Mouse (Mus musculus) embryonic facial prominence, embryonic 14.5 days (tissue): ENCODE data around the gene Fam114a1. TPM values are rescaled to one million over a fixed set of nuclear protein-coding genes. Genes with fewer than 3 reads are reported as not detected.

Experiments
- ATAC-seq: fragments of 200-750 bp; cut with Nextera tagmentation; 2 replicates; pipeline ENCODE4 v1.8.0; 2017; ENCODE audit warnings: low read depth, moderate number of reproducible peaks, moderate TSS enrichment
- DNase-seq: peaks from one replicate; pipeline ENCODE4 v3.0.0-alpha.2; 2015; ENCODE audit warnings: low spot score
- H3K27ac ChIP-seq: fragments of 300-500 bp; sonication (generic); replicated peaks from 2 replicates; pipeline ENCODE4 v1.5.1; 2014; ENCODE audit warnings: low read depth, mild to moderate bottlenecking, low read length, moderate library complexity
- H3K27me3 ChIP-seq: fragments of 300-500 bp; sonication (generic); replicated peaks from 2 replicates; pipeline ENCODE4 v1.6.1; 2014; ENCODE audit warnings: low read length; ENCODE audit not compliant: control insufficient read depth, insufficient read depth
- H3K36me3 ChIP-seq: fragments of 300-500 bp; sonication (generic); 2 replicates; pipeline ENCODE4 v1.6.1; 2014; ENCODE audit warnings: low read length, mixed read lengths; ENCODE audit not compliant: control insufficient read depth, insufficient read depth
- H3K4me1 ChIP-seq: fragments of 300-500 bp; sonication (generic); 2 replicates; pipeline ENCODE4 v1.6.1; 2014; ENCODE audit warnings: antibody characterized with exemption, low read length; ENCODE audit not compliant: control insufficient read depth, insufficient read depth
- H3K4me2 ChIP-seq: fragments of 300-500 bp; sonication (generic); 2 replicates; pipeline ENCODE4 v1.6.1; 2014; ENCODE audit warnings: low read depth, mild to moderate bottlenecking, low read length, moderate library complexity, mixed read lengths
- H3K4me3 ChIP-seq: fragments of 300-500 bp; sonication (generic); 2 replicates; pipeline ENCODE4 v1.5.1; 2014; ENCODE audit warnings: low read depth, mild to moderate bottlenecking, low read length
- H3K9ac ChIP-seq: fragments of 300-500 bp; sonication (generic); 2 replicates; pipeline ENCODE4 v1.6.1; 2014; ENCODE audit warnings: low read depth, mild to moderate bottlenecking, low read length, moderate library complexity, mixed read lengths
- H3K9me3 ChIP-seq: fragments of 300-500 bp; sonication (generic); 2 replicates; pipeline ENCODE4 v1.6.1; 2016; ENCODE audit warnings: low read length; ENCODE audit not compliant: control insufficient read depth
- WGBS: fragments of 180-500 bp; shearing (Covaris S2); extraction: QIAGEN DNeasy Blood & Tissue Kit; methylation state at CpG from one replicate; pipeline ENCODE4 v1.1.7; 2014; 5-methylcytosine and 5-hydroxymethylcytosine counted together
- polyA plus RNA-seq: library from polyadenylated mRNA; unstranded; fragments of >200 nt; fragmentation: Nextera tagmentation; extraction: Ambion mirVana; gene quantifications from 2 replicates; pipeline ENCODE4 v1.2.1, GENCODE M21; 2014

The Fam114a1 gene
- polyA plus RNA-seq, 1 experiment from 2014 or later, result 60.6 TPM

GRCm38 (mm10) chr5:65057596-65057995 lies 87.7 kb downstream of the Fam114a1 start:
- no peak overlapping the region for H3K9ac ChIP-seq
- H3K27ac ChIP-seq, result no peak overlapping the region
- H3K4me1 ChIP-seq, result no peaks in the 10 kb centered on the region
- no peaks in the 10 kb centered on the region for H3K36me3 ChIP-seq
- DNase-seq (no peak), ATAC-seq (no peak)
- no peaks in the 10 kb centered on the region for H3K27me3 ChIP-seq
- WGBS, result 98% methylated on average over 6 of the region's 6 CpGs
- H3K9me3 ChIP-seq, result no peaks in the 10 kb centered on the region
- no peak overlapping the region for H3K4me3 ChIP-seq
- no peak overlapping the region for H3K4me2 ChIP-seq

- H3K4me3 ChIP-seq, result no peak overlapping the region
- WGBS, result 62% methylated on average over 2 of the region's 2 CpGs
Measured at GRCm38 (mm10) chr5:65059806-65060205, 89.9 kb downstream of the Fam114a1 start.

GRCm38 (mm10) chr5:65062236-65062635 lies 92.4 kb downstream of the Fam114a1 start:
- Histone ChIP-seq H3K4me2 (no peak overlapping the region), H3K9me3 (no peaks in the 10 kb centered on the region), H3K9ac (no peak overlapping the region), H3K27ac (no peak overlapping the region), H3K36me3 (no peaks in the 10 kb centered on the region), H3K4me3 (no peak overlapping the region), H3K27me3 (no peaks in the 10 kb centered on the region), H3K4me1 (no peaks in the 10 kb centered on the region)
- WGBS, result 90% methylated on average over 4 of the region's 4 CpGs
- DNase-seq, result no peak
- no peak for ATAC-seq

More at GRCm38 (mm10) chr5:65059806-65060205, 89.9 kb downstream of the Fam114a1 start:
- no peak overlapping the region for H3K9ac ChIP-seq
- H3K4me1 ChIP-seq, result no peaks in the 10 kb centered on the region
- H3K9me3 ChIP-seq, result no peaks in the 10 kb centered on the region
- no peak overlapping the region for H3K4me2 ChIP-seq
- ATAC-seq, result no peak
- no peaks in the 10 kb centered on the region for H3K36me3 ChIP-seq
- H3K27me3 ChIP-seq, result no peaks in the 10 kb centered on the region
- no peak for DNase-seq
- no peak overlapping the region for H3K27ac ChIP-seq

- Histone ChIP-seq H3K27ac (no peak overlapping the region), H3K4me1 (no peaks in the 10 kb centered on the region), H3K4me3 (no peak overlapping the region), H3K9me3 (no peaks in the 10 kb centered on the region), H3K36me3 (no peaks in the 10 kb centered on the region), H3K9ac (no peak overlapping the region), H3K4me2 (no peak overlapping the region), H3K27me3 (no peaks in the 10 kb centered on the region)
- no peak for ATAC-seq
- WGBS, result 80% methylated on average over 2 of the region's 2 CpGs
- DNase-seq, result no peak
Measured at GRCm38 (mm10) chr5:65063266-65063665, 93.4 kb downstream of the Fam114a1 start.

DNA sequence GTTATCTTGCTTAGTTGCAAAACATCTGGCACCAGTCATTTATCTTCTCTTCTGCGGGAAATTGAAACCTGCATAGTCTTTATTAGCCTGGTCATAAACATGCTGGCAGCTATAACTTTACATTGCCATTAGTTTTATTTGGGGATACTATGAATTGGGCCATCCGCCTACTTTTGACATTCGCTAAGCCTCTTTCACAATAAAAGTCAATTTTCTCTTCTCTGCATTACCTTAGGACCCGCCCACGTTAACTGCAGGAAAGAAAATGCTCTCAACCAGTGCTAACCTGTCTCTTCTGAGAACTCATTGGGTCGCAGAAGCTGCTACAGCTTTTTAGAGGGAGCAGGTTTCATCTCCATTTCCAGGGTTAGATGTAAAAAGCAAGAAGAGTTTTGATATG lies 98.3 kb downstream of the Fam114a1 start:
- no peaks in the 10 kb centered on the region for H3K27me3 ChIP-seq
- no peaks in the 10 kb centered on the region for H3K9me3 ChIP-seq
- DNase-seq (no peak), ATAC-seq (no peak)
- no peak overlapping the region for H3K4me2 ChIP-seq
- H3K27ac ChIP-seq, result no peak overlapping the region
- WGBS, result 77% methylated on average over 6 of the region's 6 CpGs
- H3K4me3 ChIP-seq, result no peak overlapping the region
- no peak overlapping the region for H3K9ac ChIP-seq
- H3K4me1 ChIP-seq, result no peaks in the 10 kb centered on the region
- no peaks in the 10 kb centered on the region for H3K36me3 ChIP-seq

DNA sequence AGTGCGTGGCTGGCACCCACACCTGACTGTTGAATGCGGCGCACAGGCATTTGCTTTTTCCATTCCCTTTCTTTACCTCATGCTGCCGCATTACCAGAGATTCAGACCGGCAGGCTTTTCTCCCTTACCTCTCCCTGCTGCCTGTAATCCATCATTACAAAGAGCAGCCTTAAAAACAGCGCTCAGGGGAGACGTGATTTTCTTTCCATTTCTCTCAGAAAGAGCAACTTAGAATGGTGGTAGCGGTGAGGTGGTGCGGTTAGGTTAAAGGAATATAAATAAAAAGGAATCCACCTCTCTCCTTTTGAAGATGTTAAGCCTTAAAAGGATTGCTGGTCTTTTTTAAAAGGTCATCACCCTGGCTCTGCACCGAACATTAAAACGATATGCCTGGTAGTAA lies 100.0 kb downstream of the Fam114a1 start:
- H3K4me1 ChIP-seq, result no peaks in the 10 kb centered on the region
- no peaks in the 10 kb centered on the region for H3K27me3 ChIP-seq
- H3K4me2 ChIP-seq, result no peak overlapping the region
- H3K36me3 ChIP-seq, result no peaks in the 10 kb centered on the region
- no peak overlapping the region for H3K27ac ChIP-seq
- DNase-seq, result no peak
- WGBS, result 66% methylated on average over 11 of the region's 11 CpGs
- no peak overlapping the region for H3K4me3 ChIP-seq
- no peak for ATAC-seq
- H3K9ac ChIP-seq, result no peak overlapping the region
- no peaks in the 10 kb centered on the region for H3K9me3 ChIP-seq

DNA sequence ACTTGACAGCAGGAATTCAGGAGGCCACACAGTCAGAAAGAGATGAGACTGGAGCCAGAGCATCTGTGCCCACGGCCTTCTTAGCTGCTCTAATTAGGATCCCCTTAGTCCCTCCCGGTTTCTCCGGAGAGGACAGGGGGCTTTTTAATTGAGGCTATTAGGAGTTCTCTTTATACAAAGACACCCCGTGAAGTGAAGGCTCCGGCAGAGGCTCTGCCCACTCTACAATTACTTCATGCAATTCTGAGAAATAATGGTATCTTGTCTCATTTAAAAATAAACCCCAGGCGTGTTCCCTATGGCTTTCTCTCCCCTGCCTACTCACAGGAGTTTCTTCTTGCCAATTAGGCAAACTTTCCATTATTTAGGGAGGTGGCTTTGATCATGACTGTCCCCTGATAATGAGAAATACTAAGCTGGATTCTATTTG lies 101.8 kb downstream of the Fam114a1 start:
- ATAC-seq (peak; percentile 75), DNase-seq (peak; percentile 62)
- Histone ChIP-seq H3K36me3 (no peaks in the 10 kb centered on the region), H3K27ac (no peak overlapping the region), H3K9me3 (no peaks in the 10 kb centered on the region), H3K4me1 (no peaks in the 10 kb centered on the region), H3K4me3 (no peak overlapping the region), H3K9ac (no peak overlapping the region), H3K4me2 (no peak overlapping the region), H3K27me3 (no peaks in the 10 kb centered on the region)
- WGBS, result 33% methylated on average over 6 of the region's 6 CpGs

- DNase-seq, result no peak
- H3K27me3 ChIP-seq, result no peaks in the 10 kb centered on the region
- H3K4me1 ChIP-seq, result no peaks in the 10 kb centered on the region
- WGBS, result 73% methylated on average over 4 of the region's 4 CpGs
- no peak overlapping the region for H3K9ac ChIP-seq
- H3K4me2 ChIP-seq, result no peak overlapping the region
- no peak overlapping the region for H3K27ac ChIP-seq
- H3K9me3 ChIP-seq, result no peaks in the 10 kb centered on the region
- H3K4me3 ChIP-seq, result no peak overlapping the region
- no peak for ATAC-seq
- H3K36me3 ChIP-seq, result no peaks in the 10 kb centered on the region
Measured at GRCm38 (mm10) chr5:65073247-65073646, 103.4 kb downstream of the Fam114a1 start.

- Histone ChIP-seq H3K4me2 (no peak overlapping the region), H3K9ac (no peak overlapping the region), H3K27ac (no peak overlapping the region), H3K36me3 (no peaks in the 10 kb centered on the region), H3K27me3 (no peaks in the 10 kb centered on the region), H3K4me3 (no peak overlapping the region), H3K4me1 (no peaks in the 10 kb centered on the region), H3K9me3 (no peaks in the 10 kb centered on the region)
- DNase-seq (no peak), ATAC-seq (no peak)
- 60% methylated on average over 7 of the region's 7 CpGs for WGBS
Measured at GRCm38 (mm10) chr5:65074693-65075092, 104.8 kb downstream of the Fam114a1 start.
